Comparison of ENCODE assay signal across 24 mouse cellular contexts in the genomic region with DNA sequence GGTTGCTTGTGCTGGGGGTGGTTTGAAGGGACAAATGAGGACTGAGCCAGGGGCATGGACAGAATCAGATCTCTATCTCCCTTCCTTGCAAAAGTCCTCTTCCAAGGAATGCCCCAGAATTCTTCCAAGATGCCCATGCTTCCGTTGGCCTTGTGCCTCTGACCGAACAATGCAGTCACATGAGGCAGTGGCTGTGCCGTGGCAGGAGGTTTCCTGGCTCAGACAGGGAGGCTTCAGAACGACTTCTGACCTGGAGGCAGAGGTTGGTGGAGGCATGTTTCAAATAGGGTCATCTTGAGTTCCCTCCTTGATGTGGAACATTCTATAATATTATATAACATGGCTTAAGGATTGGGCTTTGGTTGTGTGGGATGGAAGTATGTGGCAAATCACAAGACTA.
"Had no signal": no experiment of that assay in that cellular context is flagged by ENCODE, and none has a peak within 500 bp of the region (broad histone marks: within the 10 kb centered on the region; RNA-seq: fewer than 3 reads in every experiment).

No protein-coding gene starts in this region.

- H3K4me3 ChIP-seq: forebrain, embryonic 15.5 days; heart, adult 2 months; heart, embryonic 13.5 days; heart, embryonic 15.5 days; hindbrain, embryonic 13.5 days; hindbrain, embryonic 15.5 days; limb, embryonic 13.5 days; limb, embryonic 15.5 days; liver, embryonic 12.5 days had no signal

- H3K36me3 ChIP-seq: forebrain, embryonic 15.5 days; heart, embryonic 13.5 days; heart, embryonic 15.5 days; hindbrain, embryonic 13.5 days; hindbrain, embryonic 15.5 days; limb, embryonic 13.5 days; limb, embryonic 15.5 days; liver, embryonic 12.5 days had no signal

- H3K4me2 ChIP-seq: forebrain, embryonic 15.5 days; heart, embryonic 11.5 days; heart, embryonic 13.5 days; heart, embryonic 15.5 days; hindbrain, embryonic 13.5 days; hindbrain, embryonic 15.5 days; limb, embryonic 13.5 days; limb, embryonic 15.5 days; liver, embryonic 12.5 days had no signal

- H3K4me1 ChIP-seq: heart, embryonic 13.5 days; heart, embryonic 15.5 days; hindbrain, embryonic 15.5 days; liver, embryonic 12.5 days had no signal

- H3K27me3 ChIP-seq: forebrain, embryonic 15.5 days; hindbrain, embryonic 15.5 days; limb, embryonic 13.5 days; limb, embryonic 15.5 days had no signal

- H3K9ac ChIP-seq: forebrain, embryonic 15.5 days; forebrain, postnatal 0 days; heart, embryonic 13.5 days; heart, embryonic 15.5 days; hindbrain, embryonic 13.5 days; hindbrain, embryonic 15.5 days; limb, embryonic 13.5 days; limb, embryonic 15.5 days; liver, embryonic 12.5 days; liver, embryonic 14.5 days had no signal

- H3K27ac ChIP-seq: forebrain, embryonic 15.5 days; heart, adult 2 months; heart, embryonic 13.5 days; heart, embryonic 15.5 days; hindbrain, embryonic 13.5 days; hindbrain, embryonic 15.5 days; hindbrain, postnatal 0 days; limb, embryonic 13.5 days; limb, embryonic 15.5 days; liver, embryonic 12.5 days; liver, embryonic 14.5 days had no signal

- ATAC-seq: forebrain, embryonic 15.5 days; forebrain, postnatal 0 days; hindbrain, postnatal 0 days; intestine, embryonic 16.5 days; liver, embryonic 12.5 days had no signal

- H3K9me3 ChIP-seq: forebrain, embryonic 15.5 days; heart, embryonic 13.5 days; heart, embryonic 15.5 days; hindbrain, embryonic 13.5 days; hindbrain, embryonic 15.5 days; limb, embryonic 13.5 days; limb, embryonic 15.5 days; liver, embryonic 12.5 days had no signal

- DNase-seq: forebrain, postnatal 0 days; gastrocnemius, postnatal 14 days; gastrocnemius, postnatal 36 days; heart, adult 11 months; heart, adult 2 months; heart, postnatal 14 days; heart, postnatal 36 days; kidney, adult 18-20 months; kidney, postnatal 10 days; layer of hippocampus, adult 9-11 months; layer of hippocampus, postnatal 36 days; left cerebral cortex, postnatal 4 days had no signal
